Mouse (Mus musculus) activated CD4-positive, CD25-positive, alpha-beta regulatory T cell, adult 4 months (primary cell): ENCODE measurements around the gene Tmem150c. TPM values are rescaled to one million over a fixed set of nuclear protein-coding genes. Genes with fewer than 3 reads are reported as not detected.

ENCODE experiments used
- polyA plus RNA-seq, 2 experiments: library from polyadenylated mRNA; unstranded; fragments of 100-300 nt; shearing (Covaris generic); gene quantifications; one replicate each; pipeline ENCODE4 v1.2.1; 2017

Gene Tmem150c
- polyA plus RNA-seq, 2 experiments from 2014 or later: not detected

Other genes with a start within 250 kb of the Tmem150c start
- gene Hnrnpd, start 180.9 kb downstream of the Tmem150c start, polyA plus RNA-seq: 10 to 100 TPM; 36.0 to 66.4 TPM
- not detected for gene 4930524J08Rik, start 180.7 kb downstream of the Tmem150c start, polyA plus RNA-seq
- 100 to 1,000 TPM; 105 to 110 TPM for gene Hnrnpdl, start 120.1 kb downstream of the Tmem150c start, polyA plus RNA-seq
- 10 to 100 TPM; 31.5 to 33.1 TPM for gene Enoph1, start 119.8 kb downstream of the Tmem150c start, polyA plus RNA-seq